Mouse (Mus musculus): Measurements from ENCODE around the gene Vps33b. TPM values are rescaled to one million over a fixed set of nuclear protein-coding genes. Genes with fewer than 3 reads are reported as not detected.
A peak's percentile ranks its signal among the peaks of the same experiment; 100 is the strongest.

Vps33b gene
- total and polyA plus RNA-seq, 3 experiments, result 23.4 to 24.9 TPM; not detected in 1

DNA sequence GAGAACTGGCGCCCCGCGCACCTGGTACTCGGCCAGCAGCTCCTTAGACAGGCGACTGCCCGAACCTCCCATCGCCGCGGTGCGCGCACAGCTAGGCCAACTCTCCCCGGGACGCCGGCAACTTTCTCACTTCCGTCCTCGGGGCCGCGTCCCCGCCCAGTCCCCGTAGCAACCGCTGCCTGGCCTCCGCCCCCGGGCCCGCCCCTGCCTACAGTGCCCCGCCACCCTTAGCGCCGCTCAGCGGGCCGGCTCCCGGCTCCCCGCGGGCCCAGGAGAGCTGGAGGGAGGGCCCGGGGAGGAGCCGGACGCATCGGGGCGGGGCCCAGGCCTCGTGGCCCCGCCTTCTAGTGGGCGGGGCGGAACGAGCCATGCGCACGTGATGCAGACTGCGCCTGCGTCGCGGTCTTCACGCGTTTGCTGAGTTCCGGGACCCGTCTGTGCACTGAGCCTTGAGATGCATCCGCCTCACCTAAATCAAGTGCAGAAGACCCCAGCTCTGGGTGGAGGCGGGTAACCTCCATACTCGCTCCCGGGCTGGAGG is 36.9 kb upstream of the Vps33b start, which contains the start of the genes Cib1 and Gdpgp1 (continued):
- TF ChIP-seq MXI1 (IDR thresholded peaks at IDR 0.05; ENCODE audit: low read depth, low read length) (peak; percentile 92), ELF1 (IDR thresholded peaks at IDR 0.05; ENCODE audit: low read depth, low read length) (peak; percentile 75), MAZ (IDR thresholded peaks at IDR 0.05; ENCODE audit: low read depth, low read length) (peak; percentile 55)

DNA sequence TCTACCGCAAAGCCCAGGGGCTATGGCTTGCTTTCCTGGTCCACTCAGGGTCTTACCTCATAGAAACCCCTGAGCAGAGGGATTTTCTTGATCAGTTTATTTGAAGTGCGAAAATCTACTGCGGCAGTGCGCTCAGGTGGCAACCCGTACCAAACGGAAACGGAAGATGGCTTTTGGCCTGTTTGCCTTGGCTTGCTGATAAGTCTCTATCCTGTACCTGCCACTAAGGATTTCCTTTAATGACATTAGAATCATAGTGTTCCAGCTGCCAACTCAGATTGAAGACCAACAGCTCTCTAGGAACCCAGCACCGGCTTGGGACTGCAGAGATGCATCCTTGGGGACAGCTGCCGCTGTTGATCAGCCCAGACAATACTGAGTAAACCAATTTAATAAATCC is 35.6 kb upstream of the Vps33b start:
- Histone ChIP-seq H3K4me3 (ENCODE audit: control insufficient read depth in 1 of 2, insufficient read depth in 1 of 2, low read depth in 2 of 2, low read length in 2 of 2) (peak overlapping the region; percentile 85 to 91), H3K9ac (ENCODE audit: control insufficient read depth, low read depth, low read length, poor library complexity, severe bottlenecking) (peak overlapping the region; percentile 70), H3K4me1 (ENCODE audit: control insufficient read depth in 1 of 2, insufficient read depth in 2 of 2, low read length in 2 of 2) (peaks cover 5 to 6% of the 10 kb centered on the region in 2 experiments; a peak in 3 of 4 replicates), H3K79me2 (ENCODE audit: control insufficient read depth, insufficient read depth, low read length, poor library complexity) (peaks cover 10% of the 10 kb centered on the region), H3K36me3 (ENCODE audit: control insufficient read depth in 1 of 2, insufficient read depth in 2 of 2, low read length in 2 of 2) (peaks cover 0 to 6% of the 10 kb centered on the region in 2 experiments; a peak in 2 of 4 replicates), H3K27me3 (ENCODE audit: control insufficient read depth in 1 of 2, insufficient read depth in 2 of 2, low read length in 2 of 2) (no peaks in the 10 kb centered on the region), H3K27ac (ENCODE audit: control insufficient read depth, low read depth, low read length) (peak overlapping the region; percentile 55; the same call in 1 of the 2 replicates), H3K9me3 (replicated peaks; ENCODE audit: insufficient read depth, low read length) (no peaks in the 10 kb centered on the region)
- TF ChIP-seq MYB (IDR thresholded peaks at IDR 0.05; ENCODE audit: low read depth, low read length), result peak; percentile 23; the same call in 1 of the 2 replicates
- TF ChIP-seq TBP (IDR thresholded peaks at IDR 0.05; ENCODE audit: low read depth, low read length), result no peak
- TF ChIP-seq POLR2AphosphoS5 (IDR thresholded peaks at IDR 0.05; ENCODE audit: borderline replicate concordance, low read depth, low read length), result no peak
- TF ChIP-seq RAD21 (IDR thresholded peaks at IDR 0.05; ENCODE audit: low read depth, low read length), result no peak
- TF ChIP-seq CHD1 (IDR thresholded peaks at IDR 0.05; ENCODE audit: low read depth, low read length), result no peak
- TF ChIP-seq POLR2AphosphoS2 (IDR thresholded peaks at IDR 0.05; ENCODE audit: low read length), result no peak
- no peak for TF ChIP-seq MEF2A (IDR thresholded peaks at IDR 0.05; ENCODE audit: extremely low read depth, insufficient replicate concordance, low read depth, low read length, poor library complexity, severe bottlenecking)
- TF ChIP-seq TCF12 (IDR thresholded peaks at IDR 0.05; ENCODE audit: low read depth, low read length), result peak; percentile 69
- peak; percentile 65 for TF ChIP-seq GATA1 (IDR thresholded peaks at IDR 0.05; ENCODE audit: low read depth, low read length)
- TF ChIP-seq UBTF (IDR thresholded peaks at IDR 0.05; ENCODE audit: borderline replicate concordance, insufficient read depth, low read depth, low read length), result no peak
- TF ChIP-seq EP300 (IDR thresholded peaks at IDR 0.05; ENCODE audit: low read depth in 1 of 2, low read length in 2 of 2), result peak in 1 of 2 experiments; percentile 65; a peak in 3 of 4 replicates
- TF ChIP-seq ETS1 (IDR thresholded peaks at IDR 0.05; ENCODE audit: low read depth, low read length), result no peak; the same call in 1 of the 2 replicates
- TF ChIP-seq HCFC1 (IDR thresholded peaks at IDR 0.05; ENCODE audit: low read depth, low read length), result 0 out of 2 replicates have a peak, but pooled peaks have one; percentile 19
- TF ChIP-seq ZC3H11A (IDR thresholded peaks at IDR 0.05; ENCODE audit: low read depth, low read length), result no peak
- peak; percentile 44 for TF ChIP-seq TAL1 (IDR thresholded peaks at IDR 0.05; ENCODE audit: low read length)
- peak; percentile 52; the same call in 1 of the 2 replicates for TF ChIP-seq RCOR1 (IDR thresholded peaks at IDR 0.05; ENCODE audit: low read depth, low read length)
- peak; percentile 70 for DNase-seq (ENCODE audit: low read depth, low spot score)
